Mouse (Mus musculus) urinary bladder, postnatal 14 days (tissue): ENCODE results near the gene Gm21732.
"Not testable (repeated sequence)": the region's sequence is repeated elsewhere in the genome, so short reads cannot be mapped to it uniquely, and the experiment has no call there.

Experiments
- DNase-seq: peaks from one replicate; pipeline ENCODE4 v3.0.0; 2021; ENCODE audit warnings: low spot score

Gene Gm21732

DNA sequence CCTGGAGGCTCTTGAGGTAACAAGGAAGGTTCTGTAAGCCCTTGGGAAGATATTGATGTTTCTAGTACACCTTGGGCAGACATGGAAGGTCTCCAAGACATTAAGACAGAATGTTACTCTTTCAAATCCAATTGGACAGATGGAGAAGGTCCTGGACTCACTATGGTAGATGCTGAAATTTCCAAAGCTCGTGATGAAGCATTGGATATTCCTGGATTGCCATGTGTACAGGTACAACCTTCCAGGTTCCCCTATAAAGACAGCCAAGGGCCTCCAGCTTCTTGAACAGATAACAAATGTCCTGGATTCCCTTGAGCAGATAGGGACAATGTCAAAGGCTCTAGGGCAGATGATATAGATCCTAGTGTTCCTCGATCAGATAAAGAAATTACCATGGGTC is at the start of gene Gm21732:
TSS of gene Gm21732 (minus strand) at position 101 of the 400 bp plus-strand sequence.
- not testable (repeated sequence) for DNase-seq
